Mouse (Mus musculus): ENCODE measurements around the gene Sec16a.

The Sec16a gene

GRCm38 (mm10) chr2:26444946-26445665 is at the start of gene Sec16a:
Sec16a (minus strand) TSS chr2:26445216.
- peak; percentile 100 for DNase-seq (ENCODE audit: low read depth)

GRCm38 (mm10) chr2:26494396-26494795 is 49.4 kb upstream of the Sec16a start:
- no peak for DNase-seq (ENCODE audit: low read depth)

- no peak for DNase-seq (ENCODE audit: low read depth)
These were observed 48.2 kb upstream of the Sec16a start for GRCm38 (mm10) chr2:26493021-26493781.

- no peak for DNase-seq (ENCODE audit: low read depth)
These were observed 45.8 kb upstream of the Sec16a start for GRCm38 (mm10) chr2:26490760-26491301.

- no peak for DNase-seq (ENCODE audit: low read depth)
These were observed 43.6 kb upstream of the Sec16a start for GRCm38 (mm10) chr2:26488535-26489135.

- no peak for DNase-seq (ENCODE audit: low read depth)
These were observed 42.5 kb upstream of the Sec16a start for GRCm38 (mm10) chr2:26487322-26488021.

- no peak for DNase-seq (ENCODE audit: low read depth)
These were observed 41.9 kb upstream of the Sec16a start for GRCm38 (mm10) chr2:26486835-26487321.

GRCm38 (mm10) chr2:26486264-26486810 is 41.3 kb upstream of the Sec16a start:
- DNase-seq (ENCODE audit: low read depth): no peak

GRCm38 (mm10) chr2:26485710-26486109 is 40.7 kb upstream of the Sec16a start:
- no peak for DNase-seq (ENCODE audit: low read depth)

GRCm38 (mm10) chr2:26485278-26485677 is 40.3 kb upstream of the Sec16a start:
- DNase-seq (ENCODE audit: low read depth): no peak

GRCm38 (mm10) chr2:26484169-26484568 is 39.2 kb upstream of the Sec16a start:
- no peak for DNase-seq (ENCODE audit: low read depth)

- peak; percentile 63 for DNase-seq (ENCODE audit: low read depth)
These were observed 38.3 kb upstream of the Sec16a start for GRCm38 (mm10) chr2:26483230-26483869.

- no peak for DNase-seq (ENCODE audit: low read depth)
These were observed 37.8 kb upstream of the Sec16a start for GRCm38 (mm10) chr2:26482824-26483223.

GRCm38 (mm10) chr2:26481724-26482495 is 36.9 kb upstream of the Sec16a start:
- no peak for DNase-seq (ENCODE audit: low read depth)

GRCm38 (mm10) chr2:26480911-26481310 is 35.9 kb upstream of the Sec16a start:
- DNase-seq (ENCODE audit: low read depth): no peak

GRCm38 (mm10) chr2:26478685-26479205 is 33.7 kb upstream of the Sec16a start:
- DNase-seq (ENCODE audit: low read depth): no peak

GRCm38 (mm10) chr2:26477911-26478310 is 32.9 kb upstream of the Sec16a start:
- DNase-seq (ENCODE audit: low read depth): no peak

- no peak for DNase-seq (ENCODE audit: low read depth)
These were observed 30.8 kb upstream of the Sec16a start for GRCm38 (mm10) chr2:26475505-26476430.
